Mouse (Mus musculus): ENCODE results near the gene Qars.

The Qars gene

GRCm38 (mm10) chr9:108486973-108487530 is 20.5 kb upstream of the Qars start:
- no peak for DNase-seq (ENCODE audit: low spot score in 2 of 2)

GRCm38 (mm10) chr9:108488403-108488802 is 19.1 kb upstream of the Qars start:
- DNase-seq (ENCODE audit: low spot score in 2 of 2) = no peak

- no peak for DNase-seq (ENCODE audit: low spot score in 2 of 2)
Observed at GRCm38 (mm10) chr9:108489215-108489614, 18.3 kb upstream of the Qars start.

GRCm38 (mm10) chr9:108489702-108490558 is 17.6 kb upstream of the Qars start:
- no peak for DNase-seq (ENCODE audit: low spot score in 2 of 2)

- DNase-seq (ENCODE audit: low spot score in 2 of 2) = peak; percentile 96 to 97
Observed at GRCm38 (mm10) chr9:108490559-108491285, 16.8 kb upstream of the Qars start, which contains the start of gene Usp19. TSS of gene Usp19 (plus strand) at chr9:108490602.

- no peak for DNase-seq (ENCODE audit: low spot score in 2 of 2)
Observed at GRCm38 (mm10) chr9:108491286-108491580, 16.3 kb upstream of the Qars start.

- peak in 1 of 2 experiments; percentile 37 for DNase-seq (ENCODE audit: low spot score in 2 of 2)
Observed at GRCm38 (mm10) chr9:108492043-108492750, 15.3 kb upstream of the Qars start.

- DNase-seq (ENCODE audit: low spot score in 2 of 2) = no peak
Observed at GRCm38 (mm10) chr9:108493246-108493645, 14.3 kb upstream of the Qars start.

GRCm38 (mm10) chr9:108494146-108494825 is 13.2 kb upstream of the Qars start:
- DNase-seq (ENCODE audit: low spot score in 2 of 2) = no peak

GRCm38 (mm10) chr9:108494905-108495304 is 12.6 kb upstream of the Qars start:
- DNase-seq (ENCODE audit: low spot score in 2 of 2) = no peak

GRCm38 (mm10) chr9:108499231-108499630 is 8.3 kb upstream of the Qars start:
- no peak for DNase-seq (ENCODE audit: low spot score in 2 of 2)

- DNase-seq (ENCODE audit: low spot score in 2 of 2) = no peak
Observed at GRCm38 (mm10) chr9:108499943-108500342, 7.6 kb upstream of the Qars start.

GRCm38 (mm10) chr9:108506901-108507300 is 605 bp upstream of the Qars start:
- DNase-seq (ENCODE audit: low spot score in 2 of 2) = no peak

GRCm38 (mm10) chr9:108508776-108509175 is 1.3 kb downstream of the Qars start:
- DNase-seq (ENCODE audit: low spot score in 2 of 2) = peak in 1 of 2 experiments; percentile 1

- DNase-seq (ENCODE audit: low spot score in 2 of 2) = peak; percentile 93 to 96
Observed at GRCm38 (mm10) chr9:108516380-108517251, 9.1 kb downstream of the Qars start, which contains the start of gene Qrich1. TSS of gene Qrich1 (plus strand) at chr9:108516806.

- peak; percentile 83 for DNase-seq (ENCODE audit: low spot score in 2 of 2)
Observed at GRCm38 (mm10) chr9:108517253-108517930, 9.9 kb downstream of the Qars start.

GRCm38 (mm10) chr9:108517931-108518332 is 10.4 kb downstream of the Qars start:
- DNase-seq (ENCODE audit: low spot score in 2 of 2) = peak in 1 of 2 experiments; percentile 31

GRCm38 (mm10) chr9:108521604-108522003 is 14.1 kb downstream of the Qars start:
- DNase-seq (ENCODE audit: low spot score in 2 of 2) = no peak

GRCm38 (mm10) chr9:108523341-108523740 is 15.8 kb downstream of the Qars start:
- no peak for DNase-seq (ENCODE audit: low spot score in 2 of 2)

- DNase-seq (ENCODE audit: low spot score in 2 of 2) = no peak
Observed at GRCm38 (mm10) chr9:108525400-108525799, 17.9 kb downstream of the Qars start.

Data from spleen, postnatal 36 days (tissue).